Mouse (Mus musculus) MEL (cell line): Measurements from ENCODE around the gene Dnmt3c. TPM values are rescaled to one million over a fixed set of nuclear protein-coding genes. Genes with fewer than 3 reads are reported as not detected.

Source experiments
- DNase-seq: peaks from one replicate; pipeline ENCODE4 v3.0.0; 2011; ENCODE audit warnings: low read depth, low spot score
- H3K27ac ChIP-seq: 2 replicates; pipeline ENCODE4 v1.5.1; 2012; ENCODE audit warnings: low read depth, mild to moderate bottlenecking, control low read depth, low read length, moderate library complexity; ENCODE audit not compliant: control insufficient read depth
- H3K27me3 ChIP-seq, 2 experiments: fragments of 150-350 bp in 1 of 2; sonication (generic) in 1 of 2; 2 replicates each; pipeline ENCODE4 v1.6.1; 2012; ENCODE audit warnings: low read length in 2 of 2, mild to moderate bottlenecking in 2 of 2, improper control_type of control experiment in 1 of 2, moderate library complexity in 1 of 2; ENCODE audit not compliant: insufficient read depth in 2 of 2, control insufficient read depth in 1 of 2
- H3K36me3 ChIP-seq, 2 experiments: 2 replicates each; pipeline ENCODE4 v1.6.1; 2012 to 2014; ENCODE audit warnings: low read length in 2 of 2, improper control_type of control experiment in 1 of 2, inconsistent platforms in 1 of 2, mild to moderate bottlenecking in 1 of 2; ENCODE audit not compliant: insufficient read depth in 2 of 2, control insufficient read depth in 1 of 2
- H3K4me1 ChIP-seq, 2 experiments: fragments of 150-350 bp in 1 of 2; sonication (generic) in 1 of 2; 2 replicates each; pipeline ENCODE4 v1.6.1; 2012; ENCODE audit warnings: low read length in 2 of 2, improper control_type of control experiment in 1 of 2, mild to moderate bottlenecking in 1 of 2; ENCODE audit not compliant: insufficient read depth in 2 of 2, control insufficient read depth in 1 of 2
- H3K4me3 ChIP-seq, 2 experiments: fragments of 150-350 bp in 1 of 2; sonication (generic) in 1 of 2; 2 replicates each; pipeline ENCODE4 v1.5.1; 2012; ENCODE audit warnings: low read depth in 2 of 2, low read length in 2 of 2, mild to moderate bottlenecking in 2 of 2, moderate library complexity in 2 of 2, control low read depth in 1 of 2, improper control_type of control experiment in 1 of 2; ENCODE audit not compliant: control insufficient read depth in 1 of 2, insufficient read depth in 1 of 2
- H3K79me2 ChIP-seq: 2 replicates; pipeline ENCODE4 v1.6.1; 2012; ENCODE audit warnings: mild to moderate bottlenecking, low read length, moderate library complexity; ENCODE audit not compliant: control insufficient read depth, poor library complexity, insufficient read depth
- H3K9ac ChIP-seq: 2 replicates; pipeline ENCODE4 v1.6.1; 2012; ENCODE audit warnings: low read depth, mild to moderate bottlenecking, control low read depth, low read length, moderate library complexity; ENCODE audit not compliant: control insufficient read depth, poor library complexity, severe bottlenecking
- H3K9me3 ChIP-seq: fragments of 150-350 bp; sonication (generic); replicated peaks from 2 replicates; pipeline ENCODE4 v1.6.1; 2012; ENCODE audit warnings: mild to moderate bottlenecking, low read length, improper control_type of control experiment, moderate library complexity; ENCODE audit not compliant: insufficient read depth
- CHD1 ChIP-seq: IDR thresholded peaks from 2 replicates; pipeline ENCODE4 v1.6.1; 2012; ENCODE audit warnings: low read depth, mild to moderate bottlenecking, inconsistent platforms, low read length, improper control_type of control experiment
- CHD2 ChIP-seq: IDR thresholded peaks from 2 replicates; pipeline ENCODE4 v1.6.1; 2011; ENCODE audit warnings: low read length, improper control_type of control experiment
- ELF1 ChIP-seq: IDR thresholded peaks from 2 replicates; pipeline ENCODE4 v1.6.1; 2014; ENCODE audit warnings: low read depth, mild to moderate bottlenecking, inconsistent platforms, low read length, improper control_type of control experiment, moderate library complexity
- EP300 ChIP-seq, 2 experiments: IDR thresholded peaks; 2 replicates each; pipeline ENCODE4 v1.6.1; 2011; ENCODE audit warnings: improper control_type of control experiment in 2 of 2, low read length in 2 of 2, low read depth in 1 of 2, mild to moderate bottlenecking in 1 of 2
- ETS1 ChIP-seq: IDR thresholded peaks from 2 replicates; pipeline ENCODE4 v1.6.1; 2012; ENCODE audit warnings: low read depth, mild to moderate bottlenecking, inconsistent platforms, low read length, improper control_type of control experiment, moderate library complexity
- GABPA ChIP-seq: IDR thresholded peaks from 2 replicates; pipeline ENCODE4 v1.6.1; 2012; ENCODE audit warnings: low read depth, mild to moderate bottlenecking, inconsistent platforms, low read length, improper control_type of control experiment, moderate library complexity
- GATA1 ChIP-seq: IDR thresholded peaks from 2 replicates; pipeline ENCODE4 v1.6.1; 2011; ENCODE audit warnings: low read depth, low read length, improper control_type of control experiment
- JUND ChIP-seq: IDR thresholded peaks from 2 replicates; pipeline ENCODE4 v1.6.1; 2011; ENCODE audit warnings: low read depth, mild to moderate bottlenecking, improper control_type of control experiment, low read length
- KAT2A ChIP-seq: conservative IDR thresholded peaks from 2 replicates; pipeline ENCODE4 v1.6.1; 2012; ENCODE audit warnings: low read depth, low read length, improper control_type of control experiment, inconsistent platforms
- MAFK ChIP-seq: IDR thresholded peaks from 2 replicates; pipeline ENCODE4 v1.6.1; 2011; ENCODE audit warnings: low read depth, mild to moderate bottlenecking, low read length, improper control_type of control experiment, borderline replicate concordance
- MAX ChIP-seq: IDR thresholded peaks from 2 replicates; pipeline ENCODE4 v1.6.1; 2011; ENCODE audit warnings: low read length, improper control_type of control experiment
- MEF2A ChIP-seq: IDR thresholded peaks from 2 replicates; pipeline ENCODE4 v1.6.1; 2014; ENCODE audit warnings: low read depth, mild to moderate bottlenecking, inconsistent platforms, low read length, improper control_type of control experiment; ENCODE audit not compliant: poor library complexity, insufficient replicate concordance, severe bottlenecking; ENCODE audit errors: extremely low read depth
- MXI1 ChIP-seq: IDR thresholded peaks from 2 replicates; pipeline ENCODE4 v1.6.1; 2011; ENCODE audit warnings: mild to moderate bottlenecking, low read depth, low read length, improper control_type of control experiment
- MYC ChIP-seq: IDR thresholded peaks from 2 replicates; pipeline ENCODE4 v1.6.1; 2011; ENCODE audit warnings: low read depth, mild to moderate bottlenecking, low read length, improper control_type of control experiment, moderate library complexity
- NELFE ChIP-seq: IDR thresholded peaks from 2 replicates; pipeline ENCODE4 v1.6.1; 2011; ENCODE audit warnings: low read depth, low read length, improper control_type of control experiment
- POLR2A ChIP-seq, 2 experiments: IDR thresholded peaks; 2 replicates each; pipeline ENCODE4 v1.6.1; 2011 to 2012; ENCODE audit warnings: low read length in 2 of 2, mild to moderate bottlenecking in 2 of 2, control low read depth in 1 of 2, improper control_type of control experiment in 1 of 2, low read depth in 1 of 2, moderate library complexity in 1 of 2; ENCODE audit not compliant: control insufficient read depth in 1 of 2, insufficient read depth in 1 of 2, poor library complexity in 1 of 2
- RCOR1 ChIP-seq: IDR thresholded peaks from 2 replicates; pipeline ENCODE4 v1.6.1; 2012; ENCODE audit warnings: low read depth, mild to moderate bottlenecking, inconsistent platforms, low read length, improper control_type of control experiment
- TBP ChIP-seq: IDR thresholded peaks from 2 replicates; pipeline ENCODE4 v1.8.0; 2011; ENCODE audit warnings: low read depth, low read length, improper control_type of control experiment
- TCF12 ChIP-seq: IDR thresholded peaks from 2 replicates; pipeline ENCODE4 v1.6.1; 2014; ENCODE audit warnings: low read depth, mild to moderate bottlenecking, inconsistent platforms, low read length, improper control_type of control experiment, moderate library complexity
- UBTF ChIP-seq: IDR thresholded peaks from 2 replicates; pipeline ENCODE4 v1.6.1; 2012; ENCODE audit warnings: low read depth, mild to moderate bottlenecking, inconsistent platforms, low read length, improper control_type of control experiment, moderate library complexity, borderline replicate concordance; ENCODE audit not compliant: insufficient read depth
- USF1 ChIP-seq: IDR thresholded peaks from 2 replicates; pipeline ENCODE4 v1.6.1; 2014; ENCODE audit warnings: low read depth, mild to moderate bottlenecking, inconsistent platforms, low read length, improper control_type of control experiment, moderate library complexity
- USF2 ChIP-seq, 2 experiments: IDR thresholded peaks; 2 replicates each; pipeline ENCODE4 v1.6.1; 2011 to 2012; ENCODE audit warnings: improper control_type of control experiment in 2 of 2, low read length in 2 of 2, borderline replicate concordance in 1 of 2, inconsistent platforms in 1 of 2, low read depth in 1 of 2, mild to moderate bottlenecking in 1 of 2; ENCODE audit not compliant: insufficient read depth in 1 of 2
- ZKSCAN1 ChIP-seq: IDR thresholded peaks from 2 replicates; pipeline ENCODE4 v1.6.1; 2012; ENCODE audit warnings: low read depth, mild to moderate bottlenecking, inconsistent platforms, low read length, improper control_type of control experiment, moderate library complexity
- ZNF384 ChIP-seq: IDR thresholded peaks from 2 replicates; pipeline ENCODE4 v1.6.1; 2012; ENCODE audit warnings: low read depth, mild to moderate bottlenecking, inconsistent platforms, low read length, improper control_type of control experiment
- polyA plus RNA-seq, 2 experiments: library from polyadenylated mRNA; stranded (reverse) in 1 of 2; unstranded in 1 of 2; fragments of >175 nt in 1 of 2; fragments of >200 nt in 1 of 2; gene quantifications; 2 replicates each; pipeline versions ENCODE4 v1.2.1 to v1.2.4; 2012; ENCODE audit warnings: low replicate concordance in 2 of 2, low read depth in 1 of 2; ENCODE audit not compliant: insufficient read length in 2 of 2, insufficient read depth in 1 of 2, missing spikeins in 1 of 2
- total RNA-seq: library from RNA; depleted of rRNA; stranded (reverse); fragments of 300-350 nt; gene quantifications from 2 replicates; pipeline ENCODE4 v1.2.3, GENCODE M21; 2012

Gene Dnmt3c
- total and polyA plus RNA-seq, 3 experiments = 0.45 to 0.65 TPM; not detected in 1

- Histone ChIP-seq H3K4me1 (no peaks in the 10 kb centered on the region), H3K9ac (no peak overlapping the region), H3K4me3 (no peak overlapping the region), H3K9me3 (no peaks in the 10 kb centered on the region), H3K79me2 (no peaks in the 10 kb centered on the region), H3K27me3 (no peaks in the 10 kb centered on the region), H3K36me3 (peaks cover 0 to 30% of the 10 kb centered on the region in 2 experiments; a peak in 2 of 4 replicates), H3K27ac (no peak overlapping the region)
- DNase-seq = no peak
- no peak for TF ChIP-seq RCOR1
- TF ChIP-seq TCF12 = no peak
- no peak for TF ChIP-seq TBP
- TF ChIP-seq ELF1 = no peak
- TF ChIP-seq KAT2A = no peak
- TF ChIP-seq MAX = no peak
- no peak for TF ChIP-seq GABPA
- TF ChIP-seq MAFK = no peak
- no peak for TF ChIP-seq GATA1
- TF ChIP-seq EP300 (IDR thresholded peaks at IDR 0.05; ENCODE audit: low read depth in 1 of 2, low read length in 2 of 2) = no peak
- TF ChIP-seq ZNF384 = no peak
- no peak for TF ChIP-seq UBTF
- no peak for TF ChIP-seq MYC
- TF ChIP-seq MEF2A = no peak
- TF ChIP-seq CHD2 = no peak
Observed at GRCm38 (mm10) chr2:153768881-153769280, 72.4 kb downstream of the Dnmt3c start.

- Histone ChIP-seq H3K27ac (no peak overlapping the region), H3K4me1 (no peaks in the 10 kb centered on the region), H3K4me3 (no peak overlapping the region), H3K27me3 (no peaks in the 10 kb centered on the region), H3K36me3 (peaks cover 0 to 8% of the 10 kb centered on the region in 2 experiments; a peak in 2 of 4 replicates), H3K9me3 (no peaks in the 10 kb centered on the region), H3K9ac (no peak overlapping the region), H3K79me2 (no peaks in the 10 kb centered on the region)
- DNase-seq = no peak
- no peak for TF ChIP-seq ELF1
- no peak for TF ChIP-seq USF1
- no peak for TF ChIP-seq ZNF384
- TF ChIP-seq MXI1 = no peak
- no peak for TF ChIP-seq ETS1
- no peak for TF ChIP-seq JUND
- no peak for TF ChIP-seq CHD1
- no peak for TF ChIP-seq ZKSCAN1
- no peak for TF ChIP-seq KAT2A
- TF ChIP-seq UBTF = no peak
- TF ChIP-seq NELFE = no peak
- TF ChIP-seq MAFK = no peak
- TF ChIP-seq USF2 (IDR thresholded peaks at IDR 0.05; ENCODE audit: borderline replicate concordance in 1 of 2, insufficient read depth in 1 of 2, low read depth in 1 of 2, low read length in 2 of 2) = no peak
- TF ChIP-seq POLR2A (IDR thresholded peaks at IDR 0.05; ENCODE audit: control insufficient read depth in 1 of 2, insufficient read depth in 1 of 2, low read depth in 1 of 2, low read length in 2 of 2, poor library complexity in 1 of 2) = no peak
Observed at GRCm38 (mm10) chr2:153772950-153773349, 76.5 kb downstream of the Dnmt3c start.
